Mouse (Mus musculus): ENCODE data around the gene Tmem132a. TPM values are rescaled to one million over a fixed set of nuclear protein-coding genes. Genes with fewer than 3 reads are reported as not detected.

The Tmem132a gene
- 1 to 10 TPM; 2.8 to 7.2 TPM for total RNA-seq (2021)
- long read RNA-seq, experiment 1, transcript Tmem132a-201 (11 exons, 3,657 nt) = major isoform, 9 of 27 reads
- long read RNA-seq, experiment 1, partial matches to known transcripts = 11 of 27 reads
- long read RNA-seq, experiment 1, other reads (novel, unspliced or antisense) = 7 of 27 reads
- long read RNA-seq, experiment 2, partial matches to known transcripts = 3 of 10 reads
- long read RNA-seq, experiment 2, other reads (novel, unspliced or antisense) = 5 of 10 reads

DNA sequence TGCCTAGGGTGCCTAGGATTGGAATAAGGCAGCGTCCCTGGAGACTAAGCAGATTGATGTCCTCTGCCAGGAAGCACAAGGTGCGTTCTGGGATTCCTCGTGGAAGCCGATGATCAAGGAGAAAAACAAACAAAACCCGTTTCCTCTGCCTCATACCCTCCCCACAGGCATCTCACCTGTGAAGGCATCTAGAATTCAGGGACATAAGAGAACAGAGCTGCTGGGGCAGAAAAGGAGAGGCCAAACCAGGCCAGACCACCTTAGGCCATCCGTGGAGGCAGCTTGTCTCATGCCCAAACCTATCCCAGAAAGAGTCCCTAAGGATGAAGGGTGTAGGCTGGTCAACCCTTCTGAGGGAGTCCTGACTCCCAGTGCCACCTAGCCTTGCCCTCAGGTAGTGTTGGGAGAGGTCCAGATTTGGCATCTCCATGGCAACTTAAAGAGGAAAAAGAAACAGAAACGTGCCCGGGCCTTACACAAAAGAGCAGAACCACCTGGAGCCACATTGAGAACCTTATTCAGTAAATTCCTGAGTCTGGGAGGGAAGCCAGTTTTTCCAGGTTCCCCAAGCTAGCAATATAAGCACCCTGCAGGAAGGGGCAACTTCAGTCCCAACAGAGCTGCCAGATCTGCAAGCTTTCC, at the start of gene Tmem132a:
TSS of gene Tmem132a (minus strand) at position 55 of the 642 bp plus-strand sequence.
- no peak for TF ChIP-seq CTCF (IDR thresholded peaks at IDR 0.05)
- peak within 1 kb of the TSS; percentile 76 for H3K27ac ChIP-seq
- peak within 1 kb of the TSS; percentile 77 for H3K4me3 ChIP-seq
- intact Hi-C loops (cut with DNase I) = no loop called here
- DNase-seq = no peak

- no peak overlapping the region for H3K27ac ChIP-seq
- no peak for TF ChIP-seq CTCF (IDR thresholded peaks at IDR 0.05)
- DNase-seq = no peak
- intact Hi-C loops (cut with DNase I) = no loop called here
- no peak overlapping the region for H3K4me3 ChIP-seq
Observed at GRCm38 (mm10) chr19:10918321-10918991, 48.7 kb upstream of the Tmem132a start.

DNA sequence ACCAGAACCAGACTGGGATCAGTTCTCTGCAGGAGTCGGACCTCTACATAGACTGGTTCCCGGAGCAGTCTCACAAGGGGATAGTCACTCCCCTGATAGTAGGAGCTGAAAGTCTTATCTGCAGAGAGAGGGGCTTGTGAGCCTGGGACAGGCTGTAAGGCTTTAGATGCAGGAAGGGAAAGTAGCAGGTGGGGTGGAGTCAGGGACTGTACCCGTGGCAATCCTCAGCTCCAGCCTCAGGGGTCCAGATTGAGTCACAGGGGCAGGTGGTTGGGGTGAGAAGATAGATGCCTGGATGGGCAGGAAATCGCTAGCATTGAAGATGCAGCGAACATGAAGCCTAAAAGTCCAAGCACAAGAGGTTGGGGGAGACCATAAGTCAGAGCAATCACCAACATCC, 46.8 kb upstream of the Tmem132a start:
- TF ChIP-seq CTCF (IDR thresholded peaks at IDR 0.05) = no peak
- no peak overlapping the region for H3K4me3 ChIP-seq
- intact Hi-C loops (cut with DNase I) = no loop called here
- DNase-seq = no peak
- H3K27ac ChIP-seq = no peak overlapping the region

DNA sequence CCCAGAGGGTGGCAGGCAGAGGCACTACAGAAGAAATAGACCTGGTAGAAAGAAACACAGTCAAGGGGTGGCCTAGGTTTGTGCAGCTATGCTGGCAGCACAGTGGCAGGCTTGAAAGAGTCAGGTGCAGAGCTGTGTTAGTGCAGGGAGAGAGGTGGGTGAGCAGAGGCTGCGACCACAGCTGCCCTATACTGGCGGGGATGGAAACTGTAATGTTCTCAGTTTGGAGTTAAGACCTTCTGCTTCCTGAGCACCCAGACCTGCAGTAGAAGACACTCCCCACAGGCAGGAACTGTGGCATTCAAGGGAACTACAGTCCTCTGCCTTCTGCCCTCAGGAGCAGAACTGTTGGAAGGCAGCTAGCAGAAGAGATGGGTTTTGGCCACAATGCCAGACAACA, 45.1 kb upstream of the Tmem132a start:
- DNase-seq = no peak
- intact Hi-C loops (cut with DNase I) = no loop called here
- no peak overlapping the region for H3K4me3 ChIP-seq
- TF ChIP-seq CTCF (IDR thresholded peaks at IDR 0.05) = no peak
- peak overlapping the region; percentile 48; the same call in 1 of the 2 replicates for H3K27ac ChIP-seq

DNA sequence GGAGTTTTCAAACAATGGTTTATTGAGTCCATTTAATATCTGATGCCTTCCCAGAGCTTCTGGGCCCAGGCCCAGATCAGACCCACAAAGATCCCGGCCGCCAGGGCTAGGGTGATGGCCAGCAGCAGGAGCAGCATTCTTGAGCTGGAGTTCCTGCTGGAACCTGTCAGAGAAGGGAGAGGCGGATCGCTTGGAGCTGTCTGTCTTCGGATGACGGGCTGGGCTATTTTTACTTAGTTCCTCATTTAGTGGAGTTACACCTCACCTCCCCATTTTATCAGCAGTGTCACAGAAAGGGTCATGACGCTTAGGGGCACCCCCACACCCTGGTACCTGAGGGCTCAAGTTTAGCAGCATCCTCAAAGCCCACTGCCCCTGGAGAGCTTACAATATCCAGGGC, 44.6 kb upstream of the Tmem132a start:
- H3K4me3 ChIP-seq = no peak overlapping the region
- intact Hi-C loops (cut with DNase I) = no loop called here
- peak overlapping the region; percentile 48; the same call in 1 of the 2 replicates for H3K27ac ChIP-seq
- TF ChIP-seq CTCF (IDR thresholded peaks at IDR 0.05) = no peak
- peak; percentile 45 for DNase-seq

DNA sequence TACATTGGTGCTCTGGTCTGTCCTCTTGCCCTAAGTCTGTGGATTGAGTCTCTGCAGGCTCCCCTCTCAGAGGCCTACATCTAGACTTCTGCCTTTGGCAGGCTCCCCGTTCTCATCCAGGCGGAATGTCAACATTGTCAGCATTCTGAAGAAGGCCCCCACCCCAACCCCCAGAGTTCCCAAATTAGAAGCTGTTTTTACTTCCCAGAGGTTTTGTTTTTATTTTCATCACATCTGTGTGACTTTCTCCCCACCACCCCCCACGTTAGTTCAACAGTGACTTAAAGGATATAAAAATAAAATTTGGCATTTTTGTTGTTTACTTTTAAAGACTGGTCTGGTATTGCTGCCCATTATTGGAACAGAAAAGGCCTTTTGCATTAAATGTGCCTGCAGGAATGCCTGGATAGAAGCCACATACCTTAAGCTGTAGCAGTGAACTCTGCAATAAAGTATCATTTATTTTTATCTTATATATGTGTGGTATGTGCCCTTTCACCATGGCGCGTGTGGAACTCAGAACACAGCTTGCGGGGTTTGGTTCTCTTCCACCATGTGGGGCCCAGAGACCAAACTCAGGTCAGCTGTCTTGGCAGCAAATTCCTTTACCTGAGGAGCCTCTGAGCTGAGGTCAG, 39.5 kb upstream of the Tmem132a start:
- TF ChIP-seq CTCF (IDR thresholded peaks at IDR 0.05) = no peak
- Histone ChIP-seq H3K27ac (peak overlapping the region; percentile 98), H3K4me3 (no peak overlapping the region)
- no peak for DNase-seq
- intact Hi-C loops (cut with DNase I) = loop anchor here (2.0 kb wide), 1 partner anchor 50 kb away; no protein-coding TSS in a partner anchor

DNA sequence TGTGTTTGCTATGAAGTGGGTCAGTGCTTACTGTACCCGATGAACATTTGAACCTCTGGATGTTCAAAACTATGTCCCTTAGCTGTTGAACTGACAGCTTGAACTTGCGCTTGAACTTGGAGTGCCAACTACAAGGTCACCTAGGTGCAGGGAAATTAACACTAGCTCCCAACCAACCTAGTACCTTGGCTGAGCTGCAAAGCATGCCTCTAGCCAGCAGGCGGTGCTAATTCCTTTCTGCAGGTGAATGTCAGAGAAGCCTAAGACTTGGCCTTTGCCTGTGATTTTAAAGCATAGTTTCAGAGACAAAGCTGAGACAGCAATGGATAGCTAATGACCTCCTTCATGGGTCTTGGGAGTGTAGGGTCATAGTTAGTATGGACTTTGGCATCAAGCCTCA, 38.2 kb upstream of the Tmem132a start:
- DNase-seq = peak; percentile 74
- TF ChIP-seq CTCF (IDR thresholded peaks at IDR 0.05) = peak; percentile 82
- H3K4me3 ChIP-seq = no peak overlapping the region
- intact Hi-C loops (cut with DNase I) = loop anchor here (2.0 kb wide), 1 partner anchor 51 kb away; no protein-coding TSS in a partner anchor
- H3K27ac ChIP-seq = peak overlapping the region; percentile 98

- DNase-seq = no peak
- TF ChIP-seq CTCF (IDR thresholded peaks at IDR 0.05) = no peak
- peak overlapping the region; percentile 71 for H3K4me3 ChIP-seq
- intact Hi-C loops (cut with DNase I) = no loop called here
- peak overlapping the region; percentile 98 for H3K27ac ChIP-seq
Observed at GRCm38 (mm10) chr19:10905728-10906000, 35.9 kb upstream of the Tmem132a start.

- H3K4me3 ChIP-seq = peak overlapping the region; percentile 71
- peak; percentile 90 for DNase-seq
- H3K27ac ChIP-seq = peak overlapping the region; percentile 98
- TF ChIP-seq CTCF (IDR thresholded peaks at IDR 0.05) = no peak
- intact Hi-C loops (cut with DNase I) = no loop called here
Observed at GRCm38 (mm10) chr19:10904927-10905727, 35.4 kb upstream of the Tmem132a start.

DNA sequence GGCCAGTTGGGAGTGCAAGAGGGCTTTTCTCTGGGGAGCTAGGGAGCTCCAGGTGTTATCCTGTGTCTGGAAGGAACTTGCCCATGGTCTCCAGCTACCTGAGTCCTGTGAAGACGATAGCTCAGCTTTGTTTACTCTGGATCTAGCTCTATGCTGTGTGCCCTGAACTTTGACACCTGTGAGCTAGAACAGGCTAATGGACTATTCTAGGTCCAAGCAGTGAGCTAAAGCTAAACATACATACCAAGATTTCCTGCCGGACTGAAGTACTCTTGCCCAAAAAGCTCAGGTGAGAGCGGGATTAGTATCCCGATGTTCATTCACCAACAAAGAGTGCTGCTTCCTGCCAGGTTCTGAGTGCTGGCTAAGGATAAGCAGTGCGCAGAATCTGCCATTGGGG, 34.8 kb upstream of the Tmem132a start:
- peak overlapping the region; percentile 25; the same call in 1 of the 2 replicates for H3K4me3 ChIP-seq
- H3K27ac ChIP-seq = peak overlapping the region; percentile 98
- intact Hi-C loops (cut with DNase I) = no loop called here
- no peak for TF ChIP-seq CTCF (IDR thresholded peaks at IDR 0.05)
- no peak for DNase-seq

DNA sequence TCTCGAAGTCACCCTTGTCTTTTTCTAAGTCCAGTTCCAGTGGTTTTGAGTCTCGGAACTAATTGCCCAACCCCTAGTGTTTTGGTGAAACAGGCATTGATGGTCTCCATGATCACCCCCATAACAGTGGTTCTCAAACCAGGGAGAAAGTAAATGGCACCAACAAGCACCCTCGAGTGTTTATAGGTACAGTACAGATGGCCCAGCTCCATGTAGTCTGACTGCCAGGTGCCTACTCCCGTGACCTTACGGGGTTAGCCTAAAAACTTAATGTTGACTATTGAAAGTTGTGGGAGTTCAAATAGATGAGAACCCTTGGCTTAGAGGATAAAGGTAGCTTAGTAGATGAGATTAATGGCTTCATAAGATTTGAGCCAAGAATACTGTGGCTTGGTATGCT, 31.3 kb upstream of the Tmem132a start:
- TF ChIP-seq CTCF (IDR thresholded peaks at IDR 0.05) = no peak
- no peak for DNase-seq
- intact Hi-C loops (cut with DNase I) = no loop called here
- H3K27ac ChIP-seq = peak overlapping the region; percentile 75
- no peak overlapping the region for H3K4me3 ChIP-seq

DNA sequence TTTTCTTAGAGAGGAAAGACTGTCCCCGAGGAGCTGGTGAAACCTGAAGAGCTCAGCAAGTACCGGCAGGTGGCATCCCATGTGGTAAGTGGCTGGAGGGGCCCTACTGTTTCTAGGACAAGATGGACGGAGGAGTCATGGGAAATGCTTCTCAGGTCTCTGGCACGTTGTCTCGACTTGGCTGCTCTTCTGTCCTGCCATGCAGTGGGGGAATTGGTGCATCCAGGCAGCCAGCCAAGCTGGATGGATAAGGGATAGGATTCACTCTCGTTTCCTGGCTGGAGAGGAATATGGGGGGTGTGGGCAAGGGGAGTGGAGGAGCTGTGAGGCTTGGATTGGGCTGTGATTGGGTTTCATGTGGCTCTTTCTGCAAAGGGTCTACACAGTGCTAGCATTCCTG, 30.6 kb upstream of the Tmem132a start:
- TF ChIP-seq CTCF (IDR thresholded peaks at IDR 0.05) = peak; percentile 21; the same call in 1 of the 2 replicates
- intact Hi-C loops (cut with DNase I) = no loop called here
- peak; percentile 86 for DNase-seq
- no peak overlapping the region for H3K4me3 ChIP-seq
- peak overlapping the region; percentile 75 for H3K27ac ChIP-seq

Data from gastrocnemius, adult 2 months (tissue).